Mouse (Mus musculus): ENCODE data around the gene Anxa1.

DNA sequence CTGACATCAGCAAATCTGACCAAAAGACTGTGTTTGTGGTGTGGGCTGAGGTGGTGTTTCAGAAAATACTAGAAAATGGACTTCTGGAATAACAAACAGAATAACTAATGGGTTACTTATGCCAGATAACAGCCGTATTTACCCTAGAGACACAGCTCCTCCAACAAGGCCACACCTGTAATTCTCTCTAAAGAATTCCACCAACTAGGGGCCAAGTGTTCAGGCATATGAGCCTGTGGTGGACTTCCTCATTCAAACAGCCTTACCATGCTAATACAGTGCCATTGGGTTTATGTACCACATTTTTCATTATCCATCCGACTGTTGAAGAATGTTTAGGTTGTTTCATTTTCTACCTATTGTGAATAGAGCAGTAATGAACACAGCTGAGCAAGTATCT is 20.6 kb downstream of the Anxa1 start:
- no peak for TF ChIP-seq CTCF (conservative IDR thresholded peaks at IDR 0.05; ENCODE audit: low read length)
- no peak for TF ChIP-seq POU5F1 (IDR thresholded peaks at IDR 0.05; ENCODE audit: borderline replicate concordance, low read length)

All from E14TG2a.4 (cell line).